Mouse (Mus musculus) E14TG2a.4 (cell line): ENCODE data around the gene Palmd.

Experiments used
- CTCF ChIP-seq: conservative IDR thresholded peaks from 2 replicates; pipeline ENCODE4 v1.5.1; 2014; ENCODE audit warnings: low read length
- POU5F1 ChIP-seq: IDR thresholded peaks from 2 replicates; pipeline ENCODE4 v1.6.1; 2014; ENCODE audit warnings: low read length, borderline replicate concordance

- no peak for TF ChIP-seq CTCF
- TF ChIP-seq POU5F1 = no peak
Measured at GRCm38 (mm10) chr3:116952242-116952899, 16.4 kb downstream of the Palmd start.
